Mouse (Mus musculus) midbrain, postnatal 0 days (tissue): Measurements from ENCODE around the gene H3f3b. TPM values are rescaled to one million over a fixed set of nuclear protein-coding genes. Genes with fewer than 3 reads are reported as not detected.

Source experiments
- ATAC-seq: fragments of 200-750 bp; cut with Nextera tagmentation; 2 replicates; pipeline ENCODE4 v1.8.0; 2017; ENCODE audit warnings: moderate number of reproducible peaks, mild to moderate bottlenecking, moderate TSS enrichment, moderate library complexity; ENCODE audit not compliant: low FRiP score
- DNase-seq: peaks from one replicate; pipeline ENCODE4 v3.0.0-alpha.2; 2015; ENCODE audit warnings: low spot score
- H3K27ac ChIP-seq: fragments of 300-500 bp; sonication (generic); 2 replicates; pipeline ENCODE4 v1.5.1; 2014; ENCODE audit warnings: low read depth, mild to moderate bottlenecking, low read length, mixed read lengths
- H3K27me3 ChIP-seq: fragments of 300-500 bp; sonication (generic); 2 replicates; pipeline ENCODE4 v1.6.1; 2014; ENCODE audit warnings: low read length, control low read depth, mixed read lengths; ENCODE audit not compliant: insufficient read depth
- H3K36me3 ChIP-seq: fragments of 300-500 bp; sonication (generic); 2 replicates; pipeline ENCODE4 v1.6.1; 2014; ENCODE audit warnings: low read length, control low read depth, mixed read lengths; ENCODE audit not compliant: insufficient read depth
- H3K4me1 ChIP-seq: fragments of 300-500 bp; sonication (generic); 2 replicates; pipeline ENCODE4 v1.6.1; 2014; ENCODE audit warnings: mild to moderate bottlenecking, control low read depth, antibody characterized with exemption, low read length, mixed read lengths; ENCODE audit not compliant: insufficient read depth
- H3K4me2 ChIP-seq: fragments of 300-500 bp; sonication (generic); 2 replicates; pipeline ENCODE4 v1.6.1; 2014; ENCODE audit warnings: low read depth, mild to moderate bottlenecking, low read length, mixed read lengths; ENCODE audit not compliant: poor library complexity, severe bottlenecking
- H3K4me3 ChIP-seq: fragments of 300-500 bp; sonication (generic); 2 replicates; pipeline ENCODE4 v1.5.1; 2014; ENCODE audit warnings: low read depth, mild to moderate bottlenecking, low read length, moderate library complexity
- H3K9ac ChIP-seq: fragments of 300-500 bp; sonication (generic); replicated peaks from 2 replicates; pipeline ENCODE4 v1.6.1; 2014; ENCODE audit warnings: mild to moderate bottlenecking, low read length, moderate library complexity, mixed read lengths; ENCODE audit not compliant: poor library complexity, severe bottlenecking
- H3K9me3 ChIP-seq: fragments of 300-500 bp; sonication (generic); 2 replicates; pipeline ENCODE4 v1.6.1; 2016; ENCODE audit warnings: low read length, control low read depth
- CTCF ChIP-seq: IDR thresholded peaks from 2 replicates; pipeline ENCODE4 v1.5.1; 2016; ENCODE audit warnings: antibody characterized with exemption, mild to moderate bottlenecking
- WGBS: fragments of 180-500 bp; shearing (Covaris S2); extraction: QIAGEN DNeasy Blood & Tissue Kit; methylation state at CpG from one replicate; pipeline ENCODE4 v1.1.7; 2014; 5-methylcytosine and 5-hydroxymethylcytosine counted together
- polyA plus RNA-seq: library from polyadenylated mRNA; unstranded; fragments of >200 nt; fragmentation: Nextera tagmentation; extraction: Ambion mirVana; gene quantifications from 2 replicates; pipeline ENCODE4 v1.2.1, GENCODE M21; 2015
- total RNA-seq: library from RNA; depleted of rRNA; stranded (reverse); fragments of >200 nt; gene quantifications from 2 replicates; pipeline ENCODE4 v1.2.3, GENCODE M21; 2014

H3f3b gene
- total and polyA plus RNA-seq, 2 experiments from 2014 or later: 568 to 2,254 TPM

DNA sequence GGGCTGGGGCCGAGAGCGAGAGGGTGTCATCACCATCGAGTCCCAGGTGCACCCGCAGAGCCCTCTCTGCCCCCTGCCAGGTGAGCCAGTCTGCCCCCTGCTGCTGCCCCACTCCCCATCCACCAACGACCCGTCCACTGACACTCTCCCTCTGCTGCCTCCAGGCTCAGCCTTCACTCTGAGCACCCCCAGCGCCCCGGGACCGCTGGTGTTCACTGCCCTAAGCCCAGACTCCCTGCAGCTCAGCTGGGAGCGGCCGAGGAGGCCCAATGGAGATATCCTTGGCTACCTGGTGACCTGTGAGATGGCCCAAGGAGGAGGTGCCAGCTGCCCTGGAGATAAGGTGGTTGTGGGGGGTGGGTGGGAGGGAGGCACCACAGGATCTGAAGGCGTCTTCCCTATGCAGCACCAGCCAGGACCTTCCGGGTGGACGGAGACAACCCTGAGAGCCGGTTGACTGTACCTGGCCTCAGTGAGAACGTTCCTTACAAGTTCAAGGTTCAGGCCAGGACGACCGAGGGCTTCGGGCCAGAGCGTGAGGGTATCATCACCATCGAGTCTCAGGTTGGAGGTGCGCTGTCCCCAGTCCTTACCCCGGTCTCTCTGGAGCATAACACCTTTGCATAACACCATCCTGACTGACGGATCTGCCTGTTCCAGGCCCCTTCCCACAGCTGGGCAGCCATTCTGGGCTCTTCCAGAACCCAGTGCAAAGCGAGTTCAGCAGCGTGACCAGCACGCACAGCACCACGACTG, 20.5 kb downstream of the H3f3b start:
- Histone ChIP-seq H3K4me2 (no peak overlapping the region), H3K9ac (no peak overlapping the region), H3K27me3 (no peaks in the 10 kb centered on the region), H3K4me1 (peaks cover 5% of the 10 kb centered on the region; the same call in 1 of the 2 replicates), H3K4me3 (no peak overlapping the region), H3K36me3 (peaks cover 5% of the 10 kb centered on the region; the same call in 1 of the 2 replicates), H3K9me3 (no peaks in the 10 kb centered on the region), H3K27ac (no peak overlapping the region)
- no peak for DNase-seq
- WGBS: 89% methylated on average over 28 of the region's 28 CpGs
- ATAC-seq: no peak
- no peak for TF ChIP-seq CTCF

- 67% methylated on average over 9 of the region's 9 CpGs for WGBS
- Histone ChIP-seq H3K27ac (no peak overlapping the region), H3K36me3 (peaks cover 5% of the 10 kb centered on the region; the same call in 1 of the 2 replicates), H3K27me3 (no peaks in the 10 kb centered on the region), H3K9me3 (no peaks in the 10 kb centered on the region), H3K4me1 (peaks cover 5% of the 10 kb centered on the region; the same call in 1 of the 2 replicates), H3K4me3 (no peak overlapping the region), H3K9ac (peak overlapping the region; percentile 52; the same call in 1 of the 2 replicates), H3K4me2 (peak overlapping the region; percentile 69)
- TF ChIP-seq CTCF: no peak
- DNase-seq (no peak), ATAC-seq (no peak)
Observed at GRCm38 (mm10) chr11:116005701-116006419, 21.9 kb downstream of the H3f3b start.

DNA sequence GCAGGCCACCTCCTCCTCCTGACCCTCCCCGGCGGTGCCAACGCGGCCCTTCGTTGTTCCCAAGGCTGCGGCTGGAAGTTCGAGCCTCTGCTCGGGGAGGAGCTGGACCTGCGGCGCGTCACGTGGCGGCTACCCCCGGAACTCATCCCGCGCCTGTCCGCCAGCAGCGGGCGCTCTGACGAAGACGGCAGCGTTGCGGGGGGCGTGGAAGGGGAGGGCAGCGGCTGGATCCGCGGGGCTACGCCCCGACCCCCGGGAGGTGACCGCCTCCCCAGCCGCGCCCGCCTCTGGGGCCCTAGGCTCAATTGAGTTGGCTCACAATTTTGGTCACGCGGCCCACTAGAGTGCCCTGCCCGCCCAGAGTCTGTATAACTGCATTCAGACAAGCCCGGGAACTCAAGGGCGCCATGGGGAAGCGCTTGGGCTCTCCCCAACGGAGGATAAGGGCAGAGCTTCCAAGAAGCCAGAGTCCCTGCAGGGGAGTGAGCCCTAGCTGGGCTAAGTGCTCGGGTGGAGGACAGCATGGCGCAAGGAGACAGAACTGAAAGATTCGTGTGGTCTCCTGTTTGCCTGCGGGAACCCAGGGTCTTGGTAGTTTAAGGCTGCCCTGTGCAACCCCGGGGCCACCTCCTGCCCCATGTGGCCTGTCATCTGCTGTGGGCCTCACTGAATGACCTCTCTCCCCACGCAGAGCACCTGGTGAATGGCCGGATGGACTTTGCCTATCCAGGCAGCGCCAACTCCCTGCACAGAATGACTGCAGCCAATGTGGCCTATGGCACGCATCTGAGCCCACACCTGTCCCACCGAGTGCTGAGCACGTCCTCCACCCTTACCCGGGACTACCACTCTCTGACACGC, 22.7 kb downstream of the H3f3b start:
- Histone ChIP-seq H3K4me2 (peak overlapping the region; percentile 69), H3K27me3 (no peaks in the 10 kb centered on the region), H3K9ac (peak overlapping the region; percentile 52; the same call in 1 of the 2 replicates), H3K4me3 (peak overlapping the region; percentile 34), H3K4me1 (peaks cover 5% of the 10 kb centered on the region; the same call in 1 of the 2 replicates), H3K36me3 (peaks cover 5% of the 10 kb centered on the region; the same call in 1 of the 2 replicates), H3K27ac (peak overlapping the region; percentile 55), H3K9me3 (no peaks in the 10 kb centered on the region)
- DNase-seq (peak; percentile 68), ATAC-seq (peak; percentile 72)
- WGBS: 6% methylated on average over 45 of the region's 54 CpGs
- TF ChIP-seq CTCF: peak; percentile 72

- 26% methylated on average over 8 of the region's 8 CpGs for WGBS
- peak overlapping the region; percentile 34 for H3K4me3 ChIP-seq
- DNase-seq: no peak
- H3K27ac ChIP-seq: peak overlapping the region; percentile 55
- H3K4me2 ChIP-seq: peak overlapping the region; percentile 69
- ATAC-seq: no peak
- no peaks in the 10 kb centered on the region for H3K27me3 ChIP-seq
- H3K4me1 ChIP-seq: peaks cover 5% of the 10 kb centered on the region; the same call in 1 of the 2 replicates
- H3K9ac ChIP-seq: peak overlapping the region; percentile 52; the same call in 1 of the 2 replicates
- H3K36me3 ChIP-seq: peaks cover 5% of the 10 kb centered on the region; the same call in 1 of the 2 replicates
- TF ChIP-seq CTCF: no peak
- no peaks in the 10 kb centered on the region for H3K9me3 ChIP-seq
Observed at GRCm38 (mm10) chr11:116004186-116004823, 23.5 kb downstream of the H3f3b start.

DNA sequence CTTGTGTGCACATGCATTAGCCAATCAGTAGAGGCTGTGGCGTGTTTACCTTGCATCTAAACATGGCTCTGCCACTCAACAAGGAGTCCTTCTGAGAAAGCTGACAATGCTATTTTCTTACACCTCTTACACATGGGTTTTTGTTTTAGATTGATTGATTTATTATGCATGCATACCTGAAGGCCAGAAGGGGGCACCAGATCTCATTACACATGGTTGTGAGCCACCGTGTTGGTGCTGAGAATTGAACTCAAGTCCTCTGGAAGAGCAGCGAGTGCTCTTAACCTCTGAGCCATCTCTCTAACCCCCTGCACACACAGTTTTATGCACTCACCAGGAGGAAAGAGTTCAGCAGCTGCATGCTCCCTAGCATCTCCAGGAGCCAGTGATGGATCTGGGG, 24.9 kb downstream of the H3f3b start:
- peak; percentile 25; the same call in 1 of the 2 replicates for TF ChIP-seq CTCF
- DNase-seq (no peak), ATAC-seq (no peak)
- Histone ChIP-seq H3K9ac (no peak overlapping the region), H3K27me3 (no peaks in the 10 kb centered on the region), H3K4me2 (no peak overlapping the region), H3K27ac (no peak overlapping the region), H3K4me1 (peaks cover 5% of the 10 kb centered on the region; the same call in 1 of the 2 replicates), H3K9me3 (no peaks in the 10 kb centered on the region), H3K4me3 (no peak overlapping the region), H3K36me3 (peaks cover 5% of the 10 kb centered on the region; the same call in 1 of the 2 replicates)
- 90% methylated on average over 3 of the region's 3 CpGs for WGBS
